Mouse (Mus musculus) right cerebral cortex, postnatal 36 days (tissue): ENCODE results near the gene Serinc3.
A peak's percentile ranks its signal among the peaks of the same experiment; 100 is the strongest.
"Not testable (repeated sequence)": the region's sequence is repeated elsewhere in the genome, so short reads cannot be mapped to it uniquely, and the experiment has no call there.

Experiments
- DNase-seq, 2 experiments: peaks; one replicate each; pipeline ENCODE4 v3.0.0; 2022; ENCODE audit warnings: low spot score in 2 of 2, mixed read lengths in 1 of 2

Gene Serinc3

GRCm38 (mm10) chr2:163631223-163631622 lies 13.7 kb downstream of the Serinc3 start:
- DNase-seq, result no peak

GRCm38 (mm10) chr2:163621401-163621800 lies 23.5 kb downstream of the Serinc3 start:
- not testable (repeated sequence) for DNase-seq

GRCm38 (mm10) chr2:163620451-163620850 lies 24.5 kb downstream of the Serinc3 start:
- no peak for DNase-seq

- no peak for DNase-seq
These were observed 27.1 kb downstream of the Serinc3 start for GRCm38 (mm10) chr2:163617874-163618273.

GRCm38 (mm10) chr2:163617232-163617863 lies 27.6 kb downstream of the Serinc3 start:
- no peak for DNase-seq

GRCm38 (mm10) chr2:163616652-163617227 lies 28.2 kb downstream of the Serinc3 start:
- DNase-seq, result no peak

- DNase-seq, result no peak
These were observed 28.9 kb downstream of the Serinc3 start for GRCm38 (mm10) chr2:163615906-163616651.

GRCm38 (mm10) chr2:163615401-163615800 lies 29.5 kb downstream of the Serinc3 start:
- DNase-seq, result no peak

- no peak for DNase-seq
These were observed 30.9 kb downstream of the Serinc3 start for GRCm38 (mm10) chr2:163613990-163614389.

GRCm38 (mm10) chr2:163613206-163613605 lies 31.7 kb downstream of the Serinc3 start:
- no peak for DNase-seq

- DNase-seq, result no peak
These were observed 33.8 kb downstream of the Serinc3 start for GRCm38 (mm10) chr2:163611176-163611575.

GRCm38 (mm10) chr2:163609281-163609975 lies 35.5 kb downstream of the Serinc3 start:
- DNase-seq, result no peak

GRCm38 (mm10) chr2:163608008-163608407 lies 36.9 kb downstream of the Serinc3 start:
- no peak for DNase-seq

GRCm38 (mm10) chr2:163606161-163606560 lies 38.8 kb downstream of the Serinc3 start:
- no peak for DNase-seq

GRCm38 (mm10) chr2:163602101-163602971 lies 42.6 kb downstream of the Serinc3 start, which contains the start of gene Ttpal:
Gene Ttpal (plus strand): TSS chr2:163602314.
- peak; percentile 83 to 85 for DNase-seq

GRCm38 (mm10) chr2:163601712-163602100 lies 43.2 kb downstream of the Serinc3 start:
- DNase-seq, result no peak

- no peak for DNase-seq
These were observed 43.9 kb downstream of the Serinc3 start for GRCm38 (mm10) chr2:163601066-163601465.

- no peak for DNase-seq
These were observed 45.7 kb downstream of the Serinc3 start for GRCm38 (mm10) chr2:163599226-163599625.

GRCm38 (mm10) chr2:163597661-163598060 lies 47.3 kb downstream of the Serinc3 start:
- DNase-seq, result peak; percentile 34 to 50

- DNase-seq, result no peak
These were observed 48.1 kb downstream of the Serinc3 start for GRCm38 (mm10) chr2:163596873-163597155.

GRCm38 (mm10) chr2:163596057-163596872 lies 48.7 kb downstream of the Serinc3 start:
- no peak for DNase-seq
